Mouse (Mus musculus): ENCODE results near the gene Pxdn. TPM values are rescaled to one million over a fixed set of nuclear protein-coding genes. Genes with fewer than 3 reads are reported as not detected.

Gene Pxdn
- total RNA-seq, 2 experiments from 2014 or later = 34.4 to 53.6 TPM

DNA sequence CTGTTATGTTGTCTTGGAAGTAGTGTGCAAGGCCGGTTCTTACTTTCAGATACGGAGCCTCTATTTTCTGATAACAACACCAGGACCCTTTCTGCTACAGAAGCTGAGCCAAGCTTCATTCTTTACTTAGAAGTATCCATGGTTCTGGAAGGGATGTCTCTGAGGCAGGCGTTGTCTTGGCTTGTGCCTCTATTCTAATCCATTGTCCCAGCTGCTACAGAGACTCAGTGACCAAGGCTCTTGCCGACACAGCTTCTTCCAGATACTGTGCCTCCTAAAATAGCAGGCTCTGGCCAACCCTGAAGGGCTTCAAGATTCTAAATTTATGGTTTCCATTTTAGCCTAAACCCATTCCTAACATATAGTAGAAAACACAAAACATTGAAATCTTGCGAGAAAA, 71.3 kb downstream of the Pxdn start:
- intact Hi-C loops (cut with DNase I) = no loop called here
- DNase-seq (ENCODE audit: low spot score in 2 of 2) = no peak

DNA sequence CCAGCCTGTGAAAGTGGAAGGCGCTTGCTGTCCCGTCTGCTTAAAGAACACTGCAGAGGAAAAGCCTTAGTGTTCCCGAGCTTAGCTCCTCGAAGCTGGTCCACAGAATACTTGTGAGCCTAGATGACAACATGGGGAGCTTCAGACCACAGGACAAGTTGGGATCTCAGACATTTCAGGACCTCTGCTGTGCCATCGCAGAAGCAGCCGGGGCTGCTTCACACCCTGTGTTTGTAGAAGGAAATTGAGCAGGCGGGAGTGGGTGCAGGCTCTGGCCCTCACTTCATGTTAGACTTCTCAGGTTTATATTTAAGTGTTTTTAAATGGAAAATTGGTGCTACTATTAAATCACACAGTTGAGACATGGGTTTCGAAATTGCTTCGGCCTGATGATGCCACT, 78.1 kb downstream of the Pxdn start:
- peak; percentile 38 to 59 for DNase-seq (ENCODE audit: low spot score in 2 of 2)
- intact Hi-C loops (cut with DNase I) = loop anchor here (2.0 kb wide), 1 partner anchor 81 kb away; no protein-coding TSS in a partner anchor

DNA sequence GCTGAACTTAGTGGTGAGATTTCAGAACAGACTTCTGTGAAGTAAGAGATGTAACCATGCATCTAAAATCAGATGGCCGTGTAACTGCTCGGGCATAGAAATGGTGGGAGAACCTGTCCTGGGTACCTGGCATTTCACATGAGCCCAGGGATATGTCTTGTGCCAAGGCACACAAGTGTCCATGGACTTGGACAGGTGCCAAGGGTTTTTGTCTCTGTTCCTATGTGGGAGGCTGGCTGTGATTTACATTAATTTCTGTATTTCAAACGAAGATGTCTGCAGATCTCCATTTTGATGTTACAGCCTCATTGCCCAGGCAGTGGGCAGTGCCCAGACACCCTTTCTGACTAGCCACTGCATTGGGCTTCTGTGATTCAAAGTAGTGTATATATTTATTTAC, 79.7 kb downstream of the Pxdn start:
- intact Hi-C loops (cut with DNase I) = no loop called here
- no peak for DNase-seq (ENCODE audit: low spot score in 2 of 2)

DNA sequence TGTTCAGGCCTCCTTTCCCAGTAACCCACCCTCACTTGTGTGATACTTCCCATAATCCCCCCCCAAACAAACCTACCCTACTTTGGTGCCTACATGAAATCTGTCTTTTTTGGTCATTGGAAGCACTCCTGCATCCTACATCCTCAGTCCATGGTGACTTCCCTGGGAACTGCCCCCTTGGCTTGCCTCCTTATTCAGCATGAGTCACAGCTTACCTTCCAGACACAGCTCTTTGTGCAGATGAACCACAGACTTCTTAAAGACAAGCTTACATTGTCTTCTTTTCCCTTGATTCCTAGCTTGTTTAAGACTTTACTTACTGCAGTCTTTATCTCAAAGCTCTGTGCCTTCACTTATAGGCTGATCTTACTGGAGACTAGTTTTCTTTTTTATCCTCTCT, 83.0 kb downstream of the Pxdn start:
- intact Hi-C loops (cut with DNase I) = no loop called here
- no peak for DNase-seq (ENCODE audit: low spot score in 2 of 2)

DNA sequence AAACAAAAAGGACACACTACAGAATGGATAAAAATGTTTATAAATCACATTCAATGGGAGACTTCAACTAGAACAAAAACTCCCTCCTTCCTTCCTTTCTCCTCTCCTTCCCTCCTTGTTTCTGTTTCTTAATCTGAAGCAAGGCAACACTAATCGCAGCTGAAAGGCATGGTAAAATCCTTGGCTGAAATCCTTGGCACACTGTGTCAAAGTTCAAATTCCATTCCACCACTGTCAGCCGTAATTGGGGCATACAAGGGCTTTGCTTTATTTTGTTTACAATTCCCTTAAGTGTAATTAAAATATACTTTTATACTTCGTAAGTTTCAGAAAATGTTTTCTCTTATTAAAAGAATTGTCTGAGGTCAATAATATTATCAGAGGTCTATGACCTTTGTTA, 86.1 kb downstream of the Pxdn start:
- intact Hi-C loops (cut with DNase I) = no loop called here
- DNase-seq (ENCODE audit: low spot score in 2 of 2) = no peak

DNA sequence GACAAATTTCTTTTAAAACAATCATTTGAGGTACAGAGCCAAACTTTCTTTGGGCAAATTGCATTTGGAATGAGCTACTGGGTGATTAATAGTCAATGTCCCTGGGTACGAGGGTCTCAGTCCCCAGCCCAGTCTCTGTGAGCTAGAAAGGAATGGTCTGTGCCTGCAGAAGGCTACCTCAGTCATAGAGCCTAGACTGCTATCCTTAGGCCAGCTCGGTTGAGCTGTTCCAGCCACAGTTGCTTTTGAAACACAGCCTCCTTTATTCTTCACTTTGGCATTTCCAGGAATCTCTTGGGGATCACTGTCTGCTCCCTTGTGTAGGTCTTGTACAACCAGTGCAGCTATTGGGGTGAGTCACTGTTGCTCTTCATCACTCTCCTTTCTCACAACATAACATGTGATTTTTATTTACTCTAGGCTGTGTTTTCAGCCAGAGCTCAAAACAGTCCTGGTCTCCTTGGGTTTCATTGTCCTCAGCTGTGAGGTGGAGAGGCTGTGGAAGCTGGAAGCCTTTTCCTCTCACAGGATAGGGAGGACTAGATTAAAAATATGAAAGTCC, 86.9 kb downstream of the Pxdn start:
- no peak for DNase-seq (ENCODE audit: low spot score in 2 of 2)
- intact Hi-C loops (cut with DNase I) = no loop called here

GRCm38 (mm10) chr12:30027721-30028340, 90.4 kb downstream of the Pxdn start:
- intact Hi-C loops (cut with DNase I) = no loop called here
- DNase-seq (ENCODE audit: low spot score in 2 of 2) = no peak

DNA sequence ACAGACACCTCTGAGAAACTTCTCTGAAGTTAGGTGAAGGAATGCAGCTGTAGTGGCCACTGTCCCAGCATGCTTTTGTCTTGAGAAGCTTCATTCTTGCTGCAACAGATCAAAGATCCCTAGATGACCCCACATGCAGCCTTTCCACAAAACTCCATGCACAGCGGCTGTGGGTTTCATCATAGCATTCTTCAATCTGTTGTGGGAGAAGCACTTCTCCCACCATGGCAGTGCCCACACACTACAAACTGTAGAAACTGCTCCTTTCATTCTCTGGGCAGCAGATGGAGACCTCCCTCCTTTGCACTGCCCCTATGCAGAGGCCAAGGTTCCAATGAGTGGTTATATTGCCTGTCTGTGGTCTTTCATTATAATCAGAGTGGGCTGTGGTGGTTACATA, 91.7 kb downstream of the Pxdn start:
- no peak for DNase-seq (ENCODE audit: low spot score in 2 of 2)
- intact Hi-C loops (cut with DNase I) = no loop called here

DNA sequence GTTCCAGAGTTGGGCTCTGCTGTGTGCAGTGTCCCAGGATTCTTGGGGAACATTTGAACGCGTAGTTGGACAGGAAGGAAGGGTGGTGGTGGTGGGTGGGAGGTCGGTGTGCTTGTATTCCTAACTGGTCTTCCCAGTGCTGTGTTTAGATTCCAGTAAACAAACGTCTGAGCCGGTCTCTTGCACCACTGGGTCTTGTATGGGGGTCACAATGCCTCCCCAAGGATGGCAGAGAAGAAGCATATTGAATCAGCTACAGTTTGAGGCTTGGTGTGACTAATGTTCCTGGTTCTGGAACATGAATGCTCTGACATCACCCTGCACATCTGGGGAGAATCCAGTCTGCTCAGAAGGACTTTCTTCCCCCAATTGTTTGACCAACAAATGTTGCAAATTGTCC, 93.2 kb downstream of the Pxdn start:
- no peak for DNase-seq (ENCODE audit: low spot score in 2 of 2)
- intact Hi-C loops (cut with DNase I) = no loop called here

DNA sequence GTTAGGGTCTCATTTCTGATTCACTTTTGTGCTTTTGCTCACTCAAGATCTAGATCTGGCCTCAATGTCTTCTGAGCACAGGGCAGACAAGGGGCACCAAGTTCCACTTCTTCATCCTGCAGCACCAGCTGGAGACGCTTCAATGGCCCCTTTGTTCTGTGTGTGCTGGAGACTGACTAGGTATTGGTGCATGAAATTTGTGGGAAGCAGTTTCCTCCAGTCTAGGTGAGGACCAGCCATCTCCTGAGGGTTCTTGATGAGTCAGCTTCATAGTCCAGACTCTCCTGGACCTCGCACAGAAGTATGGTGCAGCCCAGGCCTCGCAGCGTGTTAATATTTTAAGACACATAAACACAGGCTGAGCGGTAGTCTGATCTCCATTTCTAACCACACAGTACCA, 97.3 kb downstream of the Pxdn start:
- intact Hi-C loops (cut with DNase I) = no loop called here
- no peak for DNase-seq (ENCODE audit: low spot score in 2 of 2)

DNA sequence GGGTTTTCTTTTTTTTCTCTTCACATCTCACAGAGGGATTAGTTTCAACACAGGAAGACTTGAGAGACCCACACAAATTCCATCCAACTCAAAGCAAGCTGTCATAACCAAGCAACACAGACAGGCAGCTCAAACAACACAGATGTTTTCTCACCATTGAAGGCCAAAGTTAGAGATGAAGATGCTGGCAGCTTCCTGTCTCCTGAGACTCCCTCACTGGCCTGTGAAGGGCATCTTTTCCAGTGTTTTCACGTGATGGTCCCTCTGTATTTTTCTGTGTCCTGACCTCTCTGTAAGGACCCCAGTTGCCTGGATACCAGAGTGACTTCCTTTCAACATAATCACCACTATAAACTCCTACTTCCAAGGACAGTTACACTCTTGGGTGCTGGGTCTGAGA, 98.0 kb downstream of the Pxdn start:
- no peak for DNase-seq (ENCODE audit: low spot score in 2 of 2)
- intact Hi-C loops (cut with DNase I) = no loop called here

DNA sequence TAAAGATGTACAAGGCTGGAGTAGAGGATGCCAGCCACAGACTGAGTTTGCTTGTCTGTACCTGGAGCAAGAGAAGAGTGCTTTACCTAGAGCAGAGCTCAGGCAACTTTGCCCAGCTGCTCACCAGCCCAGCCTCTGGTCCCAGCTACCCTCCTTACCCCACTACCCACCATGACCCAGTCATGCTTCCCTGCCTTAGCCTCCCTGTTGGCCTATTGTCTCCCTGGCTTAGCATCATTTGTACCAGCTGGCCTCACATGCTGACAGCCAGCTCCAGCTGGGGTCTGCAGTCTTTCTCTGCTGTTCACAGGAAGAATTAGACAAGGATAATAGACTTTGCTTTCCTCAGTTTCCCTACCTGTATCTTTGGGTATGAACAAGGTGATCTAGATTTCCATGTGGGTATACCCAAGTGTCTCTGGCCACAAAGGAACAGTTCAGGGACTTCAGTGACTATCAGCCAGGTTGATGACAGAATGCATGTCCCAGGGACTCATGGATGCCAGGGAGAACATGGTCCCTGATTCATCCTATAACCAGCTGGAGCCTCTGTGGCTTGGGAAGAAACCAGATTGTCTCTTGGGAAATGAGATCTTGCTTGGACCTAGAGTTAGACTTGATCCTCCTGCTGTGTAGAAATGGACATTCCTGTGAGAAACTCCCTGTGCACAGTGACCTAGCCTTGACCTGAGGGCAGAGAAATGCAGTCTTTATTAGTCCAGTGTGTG, 98.6 kb downstream of the Pxdn start:
- DNase-seq (ENCODE audit: low spot score in 2 of 2) = no peak
- intact Hi-C loops (cut with DNase I) = no loop called here

DNA sequence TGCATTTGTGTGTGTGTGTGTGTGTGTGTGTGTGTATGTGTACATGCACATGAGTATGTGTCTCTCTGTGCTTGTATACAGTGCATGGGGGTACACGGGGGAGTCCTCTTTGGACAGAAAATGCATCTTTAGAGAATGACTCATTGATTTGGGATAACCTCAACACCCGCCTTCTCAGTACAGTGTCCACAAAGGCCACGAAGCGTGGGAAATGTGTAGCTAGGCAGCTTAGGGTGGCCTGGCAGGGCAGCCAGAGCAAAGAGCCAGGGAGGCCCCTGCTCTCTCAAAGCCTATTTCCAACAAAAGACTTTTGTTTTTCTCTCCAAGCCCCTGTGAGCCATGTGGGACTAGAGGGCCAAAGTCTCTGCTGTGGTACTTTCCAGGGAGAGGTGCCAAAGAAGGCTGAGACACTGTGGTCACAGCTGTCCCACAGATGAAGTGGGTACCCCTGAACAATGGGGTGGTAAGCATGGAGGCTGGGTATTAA, 99.2 kb downstream of the Pxdn start:
- intact Hi-C loops (cut with DNase I) = no loop called here
- DNase-seq (ENCODE audit: low spot score in 2 of 2) = no peak

GRCm38 (mm10) chr12:30039565-30039964, 102.2 kb downstream of the Pxdn start:
- peak; percentile 50 to 59 for DNase-seq (ENCODE audit: low spot score in 2 of 2)
- intact Hi-C loops (cut with DNase I) = loop anchor here (1.0 kb wide), 1 partner anchor 112 kb away; no protein-coding TSS in a partner anchor

- intact Hi-C loops (cut with DNase I) = no loop called here
- DNase-seq (ENCODE audit: low spot score in 2 of 2) = peak; percentile 32 to 44
Observed at GRCm38 (mm10) chr12:30040150-30040549, 102.7 kb downstream of the Pxdn start.

GRCm38 (mm10) chr12:30048848-30049247, 111.4 kb downstream of the Pxdn start:
- intact Hi-C loops (cut with DNase I) = no loop called here
- DNase-seq (ENCODE audit: low spot score in 2 of 2) = no peak

DNA sequence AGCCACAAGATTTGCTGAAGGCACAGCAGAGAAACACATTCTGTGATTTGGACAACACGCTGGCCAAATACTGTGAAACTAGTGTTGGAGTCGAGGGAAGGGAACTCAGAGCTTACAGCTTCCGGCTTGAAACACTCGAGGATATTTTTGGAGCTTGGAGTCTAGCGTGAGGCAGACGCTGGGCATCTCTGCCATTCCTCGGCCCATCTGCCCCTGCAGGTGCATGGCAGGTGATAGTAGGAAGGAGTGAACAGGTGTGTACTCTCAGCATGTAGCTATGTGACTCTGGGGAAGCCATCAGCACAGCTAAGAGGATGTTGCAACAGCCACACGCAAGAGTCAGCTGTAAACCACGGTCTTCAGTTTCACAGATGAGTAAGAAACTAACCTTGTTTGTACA, 112.4 kb downstream of the Pxdn start:
- peak in 1 of 2 experiments; percentile 11 for DNase-seq (ENCODE audit: low spot score in 2 of 2)
- intact Hi-C loops (cut with DNase I) = loop anchor here (2.0 to 10.0 kb wide), 4 partner anchors 75 to 529 kb away; partner anchors contain the start of gene Sntg2

DNA sequence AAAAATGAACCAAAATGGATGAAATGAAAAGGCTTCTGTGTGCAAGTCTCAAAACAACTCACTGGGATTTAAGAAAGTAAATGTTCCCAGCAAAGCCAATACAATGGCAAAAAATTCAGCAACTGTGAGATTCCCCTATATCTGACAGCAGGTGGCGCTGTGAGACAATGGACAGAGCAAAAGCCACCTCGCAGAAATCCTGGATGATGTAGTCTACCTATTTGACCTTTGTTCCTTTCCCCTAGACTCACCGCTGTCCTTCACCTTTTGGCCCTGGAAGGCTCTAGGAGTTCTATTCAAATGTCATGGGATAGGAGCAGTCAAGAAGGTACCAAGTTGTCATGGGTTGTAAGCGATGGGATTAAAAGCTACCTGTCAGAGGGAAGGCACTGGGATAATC, 112.8 kb downstream of the Pxdn start:
- peak; percentile 53 to 54 for DNase-seq (ENCODE audit: low spot score in 2 of 2)
- intact Hi-C loops (cut with DNase I) = loop anchor here (2.0 to 10.0 kb wide), 4 partner anchors 75 to 529 kb away; partner anchors contain the start of gene Sntg2

- no peak for DNase-seq (ENCODE audit: low spot score in 2 of 2)
- intact Hi-C loops (cut with DNase I) = loop anchor here (5.0 to 10.0 kb wide), 3 partner anchors 70 to 317 kb away; partner anchors contain the start of gene Sntg2
Observed at GRCm38 (mm10) chr12:30054761-30055540, 117.5 kb downstream of the Pxdn start.

GRCm38 (mm10) chr12:30058044-30058443, 120.6 kb downstream of the Pxdn start:
- intact Hi-C loops (cut with DNase I) = loop anchor here (10.0 kb wide), 2 partner anchors 67 to 127 kb away; no protein-coding TSS in a partner anchor
- DNase-seq (ENCODE audit: low spot score in 2 of 2) = no peak

All from left cerebral cortex, postnatal 36 days (tissue).